Mouse (Mus musculus): Measurements from ENCODE around the gene Sla2. TPM values are rescaled to one million over a fixed set of nuclear protein-coding genes. Genes with fewer than 3 reads are reported as not detected.
"Not testable (repeated sequence)": the region's sequence is repeated elsewhere in the genome, so short reads cannot be mapped to it uniquely, and the experiment has no call there.

Sla2 gene
- total RNA-seq, 4 experiments from 2014 or later, result 0.26 to 0.68 (median 0.30) TPM

GRCm38 (mm10) chr2:156840301-156841027, 46.5 kb downstream of the Sla2 start:
- DNase-seq (ENCODE audit: low spot score in 2 of 2), result no peak

GRCm38 (mm10) chr2:156839319-156840191, 47.4 kb downstream of the Sla2 start, which contains the start of gene Tgif2:
Tgif2 (plus strand) TSS chr2:156840007.
- DNase-seq (ENCODE audit: low spot score in 2 of 2), result no peak

- DNase-seq (ENCODE audit: low spot score in 2 of 2), result no peak
These were observed 48.2 kb downstream of the Sla2 start for GRCm38 (mm10) chr2:156838839-156839238.

GRCm38 (mm10) chr2:156834336-156834735, 52.7 kb downstream of the Sla2 start:
- no peak for DNase-seq (ENCODE audit: low spot score in 2 of 2)

- DNase-seq (ENCODE audit: low spot score in 2 of 2), result not testable (repeated sequence)
These were observed 61.9 kb downstream of the Sla2 start for GRCm38 (mm10) chr2:156825128-156825527.

Other genes starting within 250 kb of the Sla2 start
- 10 to 100 TPM; 13.8 to 20.5 (median 16.5) TPM for gene Myl9, start 111.8 kb downstream of the Sla2 start, total RNA-seq (2022)
- gene Tgif2, start 47.2 kb downstream of the Sla2 start, total RNA-seq (2022), result 1 to 10 TPM in 2 of 4 experiments, under 1 TPM in 2; 0.55 to 1.1 (median 0.84) TPM
- gene 4930518I15Rik, start 29.2 kb downstream of the Sla2 start, total RNA-seq (2022), result 1 to 10 TPM; 2.4 to 3.6 (median 2.8) TPM
- 10 to 100 TPM; 75.3 to 83.0 (median 79.6) TPM for gene Rab5if, start 24.1 kb downstream of the Sla2 start, total RNA-seq (2022)
- 100 to 1,000 TPM; 434 to 522 (median 478) TPM for gene Ndrg3, start 104.9 kb upstream of the Sla2 start, total RNA-seq (2022)
- gene Dsn1, start 120.0 kb upstream of the Sla2 start, total RNA-seq (2022), result 1 to 10 TPM; 5.7 to 8.4 (median 7.2) TPM
- gene Soga1, start 192.1 kb upstream of the Sla2 start, total RNA-seq (2022), result 10 to 100 TPM; 19.4 to 25.6 (median 22.0) TPM
- gene Tldc2, start 199.9 kb upstream of the Sla2 start, total RNA-seq (2022), result not detected
- 10 to 100 TPM; 12.8 to 17.0 (median 14.9) TPM for gene Samhd1, start 248.1 kb upstream of the Sla2 start, total RNA-seq (2022)